Mouse (Mus musculus): ENCODE measurements around the gene Gm3448.

GRCm38 (mm10) chr17:15066911-15067310, 25.6 kb upstream of the Gm3448 start:
- TF ChIP-seq CTCF (IDR thresholded peaks at IDR 0.05; ENCODE audit: extremely low read depth, insufficient read depth, low read length) (no peak), POLR2A (IDR thresholded peaks at IDR 0.05; ENCODE audit: extremely low read depth, insufficient read depth, low read length) (no peak)
